8 mouse cellular contexts compared by ENCODE assay signal in the genomic region with DNA sequence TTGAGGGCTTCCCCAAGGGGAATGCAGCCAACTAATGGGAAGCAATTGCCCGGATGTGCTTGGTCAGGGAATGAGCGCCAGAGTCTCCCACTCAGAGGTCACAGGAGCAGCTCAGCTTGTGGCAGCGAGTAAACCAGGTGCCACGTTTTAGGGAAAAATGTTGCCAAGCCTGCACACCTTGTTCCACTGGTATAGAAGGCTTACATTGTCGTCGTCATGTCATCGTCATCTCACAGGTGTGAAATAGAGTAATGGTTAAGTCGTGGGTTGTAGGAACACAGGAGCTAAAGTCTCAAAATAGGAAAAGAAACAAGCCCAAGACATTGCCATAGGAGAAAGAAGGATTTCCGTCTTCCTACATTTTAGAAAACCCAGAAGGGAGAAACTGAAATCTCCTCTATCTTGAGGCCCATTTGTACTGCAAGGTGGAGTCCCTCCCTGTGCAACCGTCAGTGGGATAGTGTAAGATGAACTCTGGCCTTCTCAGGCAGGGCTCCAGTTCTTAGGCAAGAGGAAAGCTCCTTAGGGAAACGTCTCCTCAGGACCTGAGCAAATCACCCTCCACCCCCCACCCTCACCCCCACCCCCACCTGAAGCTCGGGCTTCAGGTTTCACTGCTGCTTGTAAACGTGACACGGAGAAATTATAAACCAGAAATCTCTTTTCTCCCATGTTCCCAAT.
A peak's percentile ranks its signal among the peaks of the same experiment; 100 is the strongest.
DNase-seq lines count a peak whose midpoint lies in the region; ATAC-seq lines count a peak whose summit lies in the region.

No protein-coding gene starts in this region.

- 43% methylated on average over 14 of the region's 14 CpGs for WGBS in liver, embryonic 13.5 days (ENCODE audit: insufficient replicate concordance)

- H3K27ac ChIP-seq in liver, embryonic 13.5 days, result no peak overlapping the region

- H3K4me2 ChIP-seq in liver, embryonic 13.5 days, result peak overlapping the region; percentile 43; the same call in 1 of the 2 replicates

- peak; percentile 41 for DNase-seq in cerebellum, adult 11-12 months
- DNase-seq in cerebellum, postnatal 4 days (ENCODE audit: low spot score in 2 of 2), result no peak
- peak; percentile 12 for DNase-seq in retina, postnatal 1 day
- no peak for DNase-seq in retina, embryonic 14.5 days (ENCODE audit: low spot score)
- no peak for DNase-seq in liver, embryonic 13.5 days
- DNase-seq in right cerebral cortex, postnatal 10 days (ENCODE audit: low spot score in 2 of 2), result no peak
- no peak for DNase-seq in gastrocnemius, postnatal 36 days
- DNase-seq in layer of hippocampus, postnatal 14 days (ENCODE audit: low spot score in 2 of 2), result no peak

- H3K36me3 ChIP-seq in liver, embryonic 13.5 days, result no peaks in the 10 kb centered on the region

- H3K4me1 ChIP-seq in liver, embryonic 13.5 days (replicated peaks), result 0 out of 2 replicates have a peak, but pooled peaks cover 4% of the 10 kb centered on the region

- intact Hi-C loops in gastrocnemius, postnatal 36 days (cut with DNase I), result no loop called here

- H3K9ac ChIP-seq in liver, embryonic 13.5 days, result no peak overlapping the region

- ATAC-seq in liver, embryonic 13.5 days (ENCODE audit: low read depth), result no peak

- H3K9me3 ChIP-seq in liver, embryonic 13.5 days (replicated peaks), result no peaks in the 10 kb centered on the region

- peaks cover 16% of the 10 kb centered on the region for H3K27me3 ChIP-seq in liver, embryonic 13.5 days

- no peak overlapping the region for H3K4me3 ChIP-seq in liver, embryonic 13.5 days (replicated peaks)

Comparison
In these comparisons a context has a peak if more than half of its experiments do, and no peak if none do; other contexts are left out.
1. DNase-seq: peak in cerebellum, adult 11-12 months (single experiment) and retina, postnatal 1 day (single experiment); none in cerebellum, postnatal 4 days (0 of 2), retina, embryonic 14.5 days (single experiment), liver, embryonic 13.5 days (single experiment), right cerebral cortex, postnatal 10 days (0 of 2), gastrocnemius, postnatal 36 days (0 of 2) and layer of hippocampus, postnatal 14 days (0 of 2).